Mouse (Mus musculus): ENCODE results near the gene Spatc1l. TPM values are rescaled to one million over a fixed set of nuclear protein-coding genes. Genes with fewer than 3 reads are reported as not detected.

Spatc1l gene
- total and polyA plus RNA-seq, 3 experiments, result 0.10 TPM; not detected in 2

GRCm38 (mm10) chr10:76551556-76551955 is 10.5 kb upstream of the Spatc1l start:
- Histone ChIP-seq H3K27ac (no peak overlapping the region), H3K4me3 (no peak overlapping the region), H3K4me1 (ENCODE audit: control insufficient read depth, insufficient read depth, low read length) (no peaks in the 10 kb centered on the region), H3K9ac (ENCODE audit: low read depth, low read length) (no peak overlapping the region), H3K27me3 (ENCODE audit: control insufficient read depth, insufficient read depth, low read length) (no peaks in the 10 kb centered on the region), H3K36me3 (ENCODE audit: control insufficient read depth, insufficient read depth, low read length) (no peaks in the 10 kb centered on the region), H3K79me2 (replicated peaks; ENCODE audit: control insufficient read depth, insufficient read depth, low read length) (no peaks in the 10 kb centered on the region)
- TF ChIP-seq EP300 (IDR thresholded peaks at IDR 0.05; ENCODE audit: insufficient read depth, low read depth, low read length) (no peak), POLR2A (IDR thresholded peaks at IDR 0.05; ENCODE audit: insufficient read depth, low read depth, low read length) (no peak), CTCF (IDR thresholded peaks at IDR 0.05) (no peak)
- 67% methylated on average over 3 of the region's 3 CpGs for WGBS
- intact Hi-C loops (cut with DNase I), result loop anchor here (2.0 kb wide), 1 partner anchor 183 kb away; no protein-coding TSS in a partner anchor
- no peak for DNase-seq

GRCm38 (mm10) chr10:76554061-76554460 is 8.0 kb upstream of the Spatc1l start:
- TF ChIP-seq CTCF (IDR thresholded peaks at IDR 0.05) (no peak), POLR2A (IDR thresholded peaks at IDR 0.05; ENCODE audit: insufficient read depth, low read depth, low read length) (no peak), EP300 (IDR thresholded peaks at IDR 0.05; ENCODE audit: insufficient read depth, low read depth, low read length) (no peak)
- Histone ChIP-seq H3K27me3 (ENCODE audit: control insufficient read depth, insufficient read depth, low read length) (no peaks in the 10 kb centered on the region), H3K4me1 (ENCODE audit: control insufficient read depth, insufficient read depth, low read length) (no peaks in the 10 kb centered on the region), H3K79me2 (replicated peaks; ENCODE audit: control insufficient read depth, insufficient read depth, low read length) (no peaks in the 10 kb centered on the region), H3K36me3 (ENCODE audit: control insufficient read depth, insufficient read depth, low read length) (no peaks in the 10 kb centered on the region), H3K27ac (no peak overlapping the region), H3K4me3 (no peak overlapping the region), H3K9ac (ENCODE audit: low read depth, low read length) (no peak overlapping the region)
- no peak for DNase-seq
- intact Hi-C loops (cut with DNase I), result no loop called here
- 87% methylated on average over 5 of the region's 5 CpGs for WGBS

- no peak for DNase-seq
- no peak overlapping the region for H3K9ac ChIP-seq (ENCODE audit: low read depth, low read length)
- intact Hi-C loops (cut with DNase I), result no loop called here
- no peaks in the 10 kb centered on the region for H3K4me1 ChIP-seq (ENCODE audit: control insufficient read depth, insufficient read depth, low read length)
- H3K36me3 ChIP-seq (ENCODE audit: control insufficient read depth, insufficient read depth, low read length), result no peaks in the 10 kb centered on the region
- no peak overlapping the region for H3K27ac ChIP-seq
- no peak overlapping the region for H3K4me3 ChIP-seq
- no peaks in the 10 kb centered on the region for H3K79me2 ChIP-seq (replicated peaks; ENCODE audit: control insufficient read depth, insufficient read depth, low read length)
- TF ChIP-seq POLR2A (IDR thresholded peaks at IDR 0.05; ENCODE audit: insufficient read depth, low read depth, low read length), result no peak
- no peak for TF ChIP-seq CTCF (IDR thresholded peaks at IDR 0.05)
- no peak for TF ChIP-seq EP300 (IDR thresholded peaks at IDR 0.05; ENCODE audit: insufficient read depth, low read depth, low read length)
- H3K27me3 ChIP-seq (ENCODE audit: control insufficient read depth, insufficient read depth, low read length), result no peaks in the 10 kb centered on the region
- 93% methylated on average over 22 of the region's 22 CpGs for WGBS
These were observed 8.1 kb downstream of the Spatc1l start for GRCm38 (mm10) chr10:76569996-76570685.

GRCm38 (mm10) chr10:76571070-76571469 is 9.0 kb downstream of the Spatc1l start:
- intact Hi-C loops (cut with DNase I), result no loop called here
- Histone ChIP-seq H3K9ac (ENCODE audit: low read depth, low read length) (no peak overlapping the region), H3K27me3 (ENCODE audit: control insufficient read depth, insufficient read depth, low read length) (no peaks in the 10 kb centered on the region), H3K36me3 (ENCODE audit: control insufficient read depth, insufficient read depth, low read length) (no peaks in the 10 kb centered on the region), H3K4me1 (ENCODE audit: control insufficient read depth, insufficient read depth, low read length) (no peaks in the 10 kb centered on the region), H3K27ac (no peak overlapping the region), H3K79me2 (replicated peaks; ENCODE audit: control insufficient read depth, insufficient read depth, low read length) (no peaks in the 10 kb centered on the region), H3K4me3 (no peak overlapping the region)
- DNase-seq, result no peak
- no peak for TF ChIP-seq POLR2A (IDR thresholded peaks at IDR 0.05; ENCODE audit: insufficient read depth, low read depth, low read length)
- no peak for TF ChIP-seq EP300 (IDR thresholded peaks at IDR 0.05; ENCODE audit: insufficient read depth, low read depth, low read length)
- no peak for TF ChIP-seq CTCF (IDR thresholded peaks at IDR 0.05)
- 80% methylated on average over 2 of the region's 2 CpGs for WGBS

GRCm38 (mm10) chr10:76572151-76572550 is 10.1 kb downstream of the Spatc1l start:
- Histone ChIP-seq H3K36me3 (ENCODE audit: control insufficient read depth, insufficient read depth, low read length) (no peaks in the 10 kb centered on the region), H3K4me3 (no peak overlapping the region), H3K79me2 (replicated peaks; ENCODE audit: control insufficient read depth, insufficient read depth, low read length) (no peaks in the 10 kb centered on the region), H3K27me3 (ENCODE audit: control insufficient read depth, insufficient read depth, low read length) (no peaks in the 10 kb centered on the region), H3K27ac (no peak overlapping the region), H3K9ac (ENCODE audit: low read depth, low read length) (no peak overlapping the region), H3K4me1 (ENCODE audit: control insufficient read depth, insufficient read depth, low read length) (no peaks in the 10 kb centered on the region)
- no peak for DNase-seq
- intact Hi-C loops (cut with DNase I), result no loop called here
- no peak for TF ChIP-seq POLR2A (IDR thresholded peaks at IDR 0.05; ENCODE audit: insufficient read depth, low read depth, low read length)
- no peak for TF ChIP-seq CTCF (IDR thresholded peaks at IDR 0.05)
- no peak for TF ChIP-seq EP300 (IDR thresholded peaks at IDR 0.05; ENCODE audit: insufficient read depth, low read depth, low read length)
- WGBS, result 62% methylated on average over 3 of the region's 3 CpGs

GRCm38 (mm10) chr10:76575374-76575773 is 13.3 kb downstream of the Spatc1l start, which contains the start of gene Ftcd:
Ftcd (plus strand) TSS chr10:76575648.
- no peak for DNase-seq
- no peak within 1 kb of the TSS for H3K9ac ChIP-seq (ENCODE audit: low read depth, low read length)
- H3K27me3 ChIP-seq (ENCODE audit: control insufficient read depth, insufficient read depth, low read length), result no peaks in the 10 kb centered on the region

More at GRCm38 (mm10) chr10:76575374-76575773, 13.3 kb downstream of the Spatc1l start, which contains the start of gene Ftcd:
- Histone ChIP-seq H3K4me3 (no peak within 1 kb of the TSS), H3K4me1 (ENCODE audit: control insufficient read depth, insufficient read depth, low read length) (no peaks in the 10 kb centered on the region), H3K79me2 (replicated peaks; ENCODE audit: control insufficient read depth, insufficient read depth, low read length) (no peaks in the 10 kb centered on the region), H3K36me3 (ENCODE audit: control insufficient read depth, insufficient read depth, low read length) (no peaks in the 10 kb centered on the region), H3K27ac (no peak within 1 kb of the TSS)
- intact Hi-C loops (cut with DNase I), result no loop called here
- TF ChIP-seq CTCF (IDR thresholded peaks at IDR 0.05) (no peak), EP300 (IDR thresholded peaks at IDR 0.05; ENCODE audit: insufficient read depth, low read depth, low read length) (no peak), POLR2A (IDR thresholded peaks at IDR 0.05; ENCODE audit: insufficient read depth, low read depth, low read length) (no peak)
- 88% methylated on average over 3 of the region's 3 CpGs for WGBS

All from heart, adult 2 months (tissue).